ENCODE assay signal across 22 mouse cellular contexts in genomic region chr14:23550467-23550866, GRCm38 (mm10).
A peak's percentile ranks its signal among the peaks of the same experiment; 100 is the strongest.
DNase-seq lines count a peak whose midpoint lies in the region; ATAC-seq lines count a peak whose summit lies in the region.
"Had no signal": no experiment of that assay in that cellular context is flagged by ENCODE, and none has a peak within 500 bp of the region (broad histone marks: within the 10 kb centered on the region; RNA-seq: fewer than 3 reads in every experiment).

No protein-coding gene starts in this region.

- no peaks in the 10 kb centered on the region for H3K36me3 ChIP-seq in embryonic facial prominence, embryonic 11.5 days (replicated peaks; ENCODE audit: control insufficient read depth, insufficient read depth, low read depth, low read length)
- H3K36me3 ChIP-seq in embryonic facial prominence, embryonic 10.5 days (replicated peaks) = no peaks in the 10 kb centered on the region
- H3K36me3 ChIP-seq in midbrain, embryonic 11.5 days (ENCODE audit: control insufficient read depth, insufficient read depth, low read length) = no peaks in the 10 kb centered on the region
- no peaks in the 10 kb centered on the region for H3K36me3 ChIP-seq in midbrain, embryonic 14.5 days (ENCODE audit: control insufficient read depth, insufficient read depth, low read length)
- no peaks in the 10 kb centered on the region for H3K36me3 ChIP-seq in embryonic facial prominence, embryonic 13.5 days
- H3K36me3 ChIP-seq in embryonic facial prominence, embryonic 14.5 days (ENCODE audit: control insufficient read depth, insufficient read depth, low read length) = no peaks in the 10 kb centered on the region
- H3K36me3 ChIP-seq: G1E had no signal

- no peak for ATAC-seq in embryonic facial prominence, embryonic 11.5 days (replicated peaks; ENCODE audit: insufficient number of reproducible peaks, low FRiP score, low TSS enrichment, low read depth)
- no peak for ATAC-seq in midbrain, embryonic 11.5 days (ENCODE audit: low FRiP score)
- no peak for ATAC-seq in midbrain, embryonic 14.5 days (ENCODE audit: low FRiP score, low TSS enrichment)
- 0 out of 2 replicates have a peak, but pooled peaks have one; percentile 64 for ATAC-seq in embryonic facial prominence, embryonic 13.5 days (ENCODE audit: insufficient number of reproducible peaks, insufficient read depth, low FRiP score, low TSS enrichment, low read depth)
- peak; percentile 68 for ATAC-seq in embryonic facial prominence, embryonic 14.5 days (ENCODE audit: low read depth)
- ATAC-seq: activated CD4-positive, CD25-positive, alpha-beta regulatory T cell, adult 4 months; CD4-positive, CD25-positive, alpha-beta regulatory T cell, adult 4 months; Patski had no signal

- WGBS in embryonic facial prominence, embryonic 11.5 days = 61% methylated on average over 3 of the region's 3 CpGs
- 70% methylated on average over 3 of the region's 3 CpGs for WGBS in embryonic facial prominence, embryonic 10.5 days
- WGBS in midbrain, embryonic 11.5 days = 81% methylated on average over 3 of the region's 3 CpGs
- 87% methylated on average over 3 of the region's 3 CpGs for WGBS in midbrain, embryonic 14.5 days
- 42% methylated on average over 3 of the region's 3 CpGs for WGBS in embryonic facial prominence, embryonic 13.5 days
- WGBS in embryonic facial prominence, embryonic 14.5 days = 38% methylated on average over 3 of the region's 3 CpGs

- no peaks in the 10 kb centered on the region for H3K27me3 ChIP-seq in embryonic facial prominence, embryonic 11.5 days (ENCODE audit: control insufficient read depth, insufficient read depth, low read length)
- no peaks in the 10 kb centered on the region for H3K27me3 ChIP-seq in embryonic facial prominence, embryonic 10.5 days (replicated peaks; ENCODE audit: low read depth, poor library complexity, severe bottlenecking)
- no peaks in the 10 kb centered on the region for H3K27me3 ChIP-seq in midbrain, embryonic 11.5 days (ENCODE audit: control insufficient read depth, insufficient read depth, low read length)
- no peaks in the 10 kb centered on the region for H3K27me3 ChIP-seq in midbrain, embryonic 14.5 days (ENCODE audit: control insufficient read depth, insufficient read depth, low read length)
- H3K27me3 ChIP-seq in embryonic facial prominence, embryonic 13.5 days = no peaks in the 10 kb centered on the region
- H3K27me3 ChIP-seq in embryonic facial prominence, embryonic 14.5 days (replicated peaks; ENCODE audit: control insufficient read depth, insufficient read depth, low read length) = no peaks in the 10 kb centered on the region
- H3K27me3 ChIP-seq: CH12.LX had no signal

- H3K9me3 ChIP-seq in embryonic facial prominence, embryonic 11.5 days (replicated peaks; ENCODE audit: control insufficient read depth, low read length) = no peaks in the 10 kb centered on the region
- H3K9me3 ChIP-seq in embryonic facial prominence, embryonic 10.5 days = no peaks in the 10 kb centered on the region
- no peaks in the 10 kb centered on the region for H3K9me3 ChIP-seq in midbrain, embryonic 11.5 days (ENCODE audit: control insufficient read depth, low read length)
- no peaks in the 10 kb centered on the region for H3K9me3 ChIP-seq in midbrain, embryonic 14.5 days (ENCODE audit: control insufficient read depth, low read length)
- no peaks in the 10 kb centered on the region for H3K9me3 ChIP-seq in embryonic facial prominence, embryonic 13.5 days
- H3K9me3 ChIP-seq in embryonic facial prominence, embryonic 14.5 days (ENCODE audit: control insufficient read depth, low read length) = no peaks in the 10 kb centered on the region
- H3K9me3 ChIP-seq: G1E had no signal

- H3K9ac ChIP-seq in embryonic facial prominence, embryonic 11.5 days (replicated peaks; ENCODE audit: low read length) = no peak overlapping the region
- no peak overlapping the region for H3K9ac ChIP-seq in midbrain, embryonic 11.5 days (ENCODE audit: low read length)
- no peak overlapping the region for H3K9ac ChIP-seq in midbrain, embryonic 14.5 days (replicated peaks; ENCODE audit: low read length)
- no peak overlapping the region for H3K9ac ChIP-seq in embryonic facial prominence, embryonic 13.5 days
- no peak overlapping the region for H3K9ac ChIP-seq in embryonic facial prominence, embryonic 14.5 days (ENCODE audit: low read depth, low read length)

- DNase-seq in embryonic facial prominence, embryonic 11.5 days (ENCODE audit: low spot score) = peak; percentile 29
- DNase-seq in embryonic facial prominence, embryonic 10.5 days (ENCODE audit: low spot score) = no peak
- DNase-seq in midbrain, embryonic 11.5 days (ENCODE audit: low spot score, missing footprints) = peak; percentile 35
- no peak for DNase-seq in midbrain, embryonic 14.5 days
- peak; percentile 51 for DNase-seq in embryonic facial prominence, embryonic 14.5 days (ENCODE audit: low spot score)
- no peak for DNase-seq in embryo, embryonic 10.5 days (ENCODE audit: low spot score)
- DNase-seq in thymus, postnatal 4 days = no peak
- DNase-seq: adrenal gland, adult 2 months; adrenal gland, adult 8-10 months; adrenal gland, postnatal 10 days; adrenal gland, postnatal 14 days; adrenal gland, postnatal 25 days; adrenal gland, postnatal 36 days; B cell, adult 2 months; cerebellum, adult 11 months; cerebellum, adult 11-12 months had no signal

- H3K4me1 ChIP-seq in embryonic facial prominence, embryonic 11.5 days (ENCODE audit: control insufficient read depth, insufficient read depth, low read length) = no peaks in the 10 kb centered on the region; the same call in 1 of the 2 replicates
- peaks cover 10% of the 10 kb centered on the region for H3K4me1 ChIP-seq in embryonic facial prominence, embryonic 10.5 days
- H3K4me1 ChIP-seq in midbrain, embryonic 11.5 days (ENCODE audit: control insufficient read depth, insufficient read depth, low read length) = no peaks in the 10 kb centered on the region
- H3K4me1 ChIP-seq in midbrain, embryonic 14.5 days (ENCODE audit: control insufficient read depth, insufficient read depth, low read length) = 0 out of 2 replicates have a peak, but pooled peaks cover 5% of the 10 kb centered on the region
- H3K4me1 ChIP-seq in embryonic facial prominence, embryonic 13.5 days = peaks cover 14% of the 10 kb centered on the region
- H3K4me1 ChIP-seq in embryonic facial prominence, embryonic 14.5 days (ENCODE audit: control insufficient read depth, insufficient read depth, low read length) = 0 out of 2 replicates have a peak, but pooled peaks cover 3% of the 10 kb centered on the region

- no peak overlapping the region for H3K4me3 ChIP-seq in embryonic facial prominence, embryonic 11.5 days (ENCODE audit: low read depth, low read length)
- H3K4me3 ChIP-seq in embryonic facial prominence, embryonic 10.5 days = no peak overlapping the region
- H3K4me3 ChIP-seq in midbrain, embryonic 11.5 days (ENCODE audit: low read depth, low read length) = no peak overlapping the region
- H3K4me3 ChIP-seq in midbrain, embryonic 14.5 days (replicated peaks; ENCODE audit: low read depth, low read length) = no peak overlapping the region
- H3K4me3 ChIP-seq in embryonic facial prominence, embryonic 13.5 days = no peak overlapping the region
- H3K4me3 ChIP-seq in embryonic facial prominence, embryonic 14.5 days (ENCODE audit: low read depth, low read length) = no peak overlapping the region

- no peak overlapping the region for H3K4me2 ChIP-seq in embryonic facial prominence, embryonic 11.5 days (ENCODE audit: low read depth, low read length)
- no peak overlapping the region for H3K4me2 ChIP-seq in midbrain, embryonic 11.5 days
- no peak overlapping the region for H3K4me2 ChIP-seq in midbrain, embryonic 14.5 days (ENCODE audit: low read length)
- no peak overlapping the region for H3K4me2 ChIP-seq in embryonic facial prominence, embryonic 13.5 days
- H3K4me2 ChIP-seq in embryonic facial prominence, embryonic 14.5 days (ENCODE audit: low read depth, low read length) = no peak overlapping the region

- no peak overlapping the region for H3K27ac ChIP-seq in embryonic facial prominence, embryonic 11.5 days (replicated peaks; ENCODE audit: low read depth, low read length)
- no peak overlapping the region for H3K27ac ChIP-seq in embryonic facial prominence, embryonic 10.5 days (replicated peaks)
- no peak overlapping the region for H3K27ac ChIP-seq in midbrain, embryonic 11.5 days (ENCODE audit: low read depth, low read length)
- no peak overlapping the region for H3K27ac ChIP-seq in midbrain, embryonic 14.5 days (replicated peaks; ENCODE audit: low read depth, low read length)
- H3K27ac ChIP-seq in embryonic facial prominence, embryonic 13.5 days = no peak overlapping the region
- H3K27ac ChIP-seq in embryonic facial prominence, embryonic 14.5 days (replicated peaks; ENCODE audit: low read depth, low read length) = no peak overlapping the region

Comparison
In these comparisons a context has a peak if more than half of its experiments do, and no peak if none do; other contexts are left out.
1. ATAC-seq: peak in embryonic facial prominence, embryonic 13.5 days (single experiment) and embryonic facial prominence, embryonic 14.5 days (single experiment); none in embryonic facial prominence, embryonic 11.5 days (single experiment), midbrain, embryonic 11.5 days (single experiment) and midbrain, embryonic 14.5 days (single experiment).
2. DNase-seq: peak in embryonic facial prominence, embryonic 11.5 days (single experiment), midbrain, embryonic 11.5 days (single experiment) and embryonic facial prominence, embryonic 14.5 days (single experiment); none in embryonic facial prominence, embryonic 10.5 days (single experiment), midbrain, embryonic 14.5 days (single experiment), embryo, embryonic 10.5 days (single experiment) and thymus, postnatal 4 days (single experiment).